Mouse (Mus musculus): ENCODE measurements at regions not wholly inside any gene's neighbourhood (a gene's known extent, or its start where the extent isn't known, plus 50 kb on each side); places are given as distances from the start of the nearest gene placed in this dataset.

GRCm38 (mm10) chr19:32881443-32881842, 124.1 kb downstream of the Pten start:
- H3K4me3 ChIP-seq (ENCODE audit: insufficient read depth in 1 of 2, low read depth in 1 of 2, low read length in 2 of 2, poor library complexity in 1 of 2, severe bottlenecking in 1 of 2), result no peak overlapping the region
- in situ Hi-C loops (cut with MboI; ENCODE audit: low sequenced_read_pairs in 2 of 2, unreplicated experiment in 2 of 2), result no loop called here
- peaks cover 0 to 4% of the 10 kb centered on the region in 2 experiments; a peak in 1 of 4 replicates for H3K4me1 ChIP-seq (ENCODE audit: control insufficient read depth in 2 of 2, insufficient read depth in 2 of 2, low read length in 2 of 2, poor library complexity in 1 of 2)
- no peak overlapping the region for H3K27ac ChIP-seq (ENCODE audit: insufficient read depth, low read depth, low read length, poor library complexity, severe bottlenecking)
- DNase-seq (ENCODE audit: low read depth, low spot score), result no peak
- TF ChIP-seq ZC3H11A (IDR thresholded peaks at IDR 0.05; ENCODE audit: borderline replicate concordance, low read depth, low read length) (no peak), HCFC1 (IDR thresholded peaks at IDR 0.05; ENCODE audit: borderline replicate concordance, insufficient read depth, low read length) (no peak), ZNF384 (IDR thresholded peaks at IDR 0.05; ENCODE audit: low read depth, low read length) (no peak)
- no peaks in the 10 kb centered on the region for H3K9me3 ChIP-seq (ENCODE audit: control insufficient read depth, insufficient read depth, low read depth, low read length)
- no peaks in the 10 kb centered on the region for H3K36me3 ChIP-seq (ENCODE audit: control insufficient read depth, insufficient read depth, low read length, poor library complexity, severe bottlenecking)
- no peak overlapping the region for H3K9ac ChIP-seq (ENCODE audit: insufficient read depth, low read depth, low read length, poor library complexity, severe bottlenecking)

- no peaks in the 10 kb centered on the region for H3K9me3 ChIP-seq (ENCODE audit: control insufficient read depth, insufficient read depth, low read depth, low read length)
- no peaks in the 10 kb centered on the region for H3K36me3 ChIP-seq (ENCODE audit: control insufficient read depth, insufficient read depth, low read length, poor library complexity, severe bottlenecking)
- H3K9ac ChIP-seq (ENCODE audit: insufficient read depth, low read depth, low read length, poor library complexity, severe bottlenecking), result no peak overlapping the region
- no peak overlapping the region for H3K27ac ChIP-seq (ENCODE audit: insufficient read depth, low read depth, low read length, poor library complexity, severe bottlenecking)
- in situ Hi-C loops (cut with MboI; ENCODE audit: low sequenced_read_pairs in 2 of 2, unreplicated experiment in 2 of 2), result no loop called here
- DNase-seq (ENCODE audit: low read depth, low spot score), result no peak
- TF ChIP-seq ZNF384 (IDR thresholded peaks at IDR 0.05; ENCODE audit: low read depth, low read length) (no peak), MAFK (IDR thresholded peaks at IDR 0.05; ENCODE audit: insufficient read depth, low read depth, low read length) (no peak), ZC3H11A (IDR thresholded peaks at IDR 0.05; ENCODE audit: borderline replicate concordance, low read depth, low read length) (no peak), CHD2 (IDR thresholded peaks at IDR 0.05; ENCODE audit: low read depth, low read length) (no peak), HCFC1 (IDR thresholded peaks at IDR 0.05; ENCODE audit: borderline replicate concordance, insufficient read depth, low read length) (no peak)
- H3K4me1 ChIP-seq (ENCODE audit: control insufficient read depth in 2 of 2, insufficient read depth in 2 of 2, low read length in 2 of 2, poor library complexity in 1 of 2), result peaks cover 0 to 4% of the 10 kb centered on the region in 2 experiments; a peak in 1 of 4 replicates
- no peak overlapping the region for H3K4me3 ChIP-seq (ENCODE audit: insufficient read depth in 1 of 2, low read depth in 1 of 2, low read length in 2 of 2, poor library complexity in 1 of 2, severe bottlenecking in 1 of 2)
These were observed 127.0 kb downstream of the Pten start for GRCm38 (mm10) chr19:32884279-32884678.

GRCm38 (mm10) chr19:32885481-32886131, 128.3 kb downstream of the Pten start:
- Histone ChIP-seq H3K9ac (ENCODE audit: insufficient read depth, low read depth, low read length, poor library complexity, severe bottlenecking) (no peak overlapping the region), H3K4me1 (ENCODE audit: control insufficient read depth in 2 of 2, insufficient read depth in 2 of 2, low read length in 2 of 2, poor library complexity in 1 of 2) (peaks cover 0 to 4% of the 10 kb centered on the region in 2 experiments; a peak in 1 of 4 replicates), H3K4me3 (ENCODE audit: insufficient read depth in 1 of 2, low read depth in 1 of 2, low read length in 2 of 2, poor library complexity in 1 of 2, severe bottlenecking in 1 of 2) (no peak overlapping the region), H3K36me3 (ENCODE audit: control insufficient read depth, insufficient read depth, low read length, poor library complexity, severe bottlenecking) (no peaks in the 10 kb centered on the region), H3K27ac (ENCODE audit: insufficient read depth, low read depth, low read length, poor library complexity, severe bottlenecking) (no peak overlapping the region), H3K9me3 (ENCODE audit: control insufficient read depth, insufficient read depth, low read depth, low read length) (no peaks in the 10 kb centered on the region)
- no peak for DNase-seq (ENCODE audit: low read depth, low spot score)
- in situ Hi-C loops (cut with MboI; ENCODE audit: low sequenced_read_pairs in 2 of 2, unreplicated experiment in 2 of 2), result no loop called here
- TF ChIP-seq HCFC1 (IDR thresholded peaks at IDR 0.05; ENCODE audit: borderline replicate concordance, insufficient read depth, low read length) (no peak), CHD2 (IDR thresholded peaks at IDR 0.05; ENCODE audit: low read depth, low read length) (no peak), ZNF384 (IDR thresholded peaks at IDR 0.05; ENCODE audit: low read depth, low read length) (no peak), MAFK (IDR thresholded peaks at IDR 0.05; ENCODE audit: insufficient read depth, low read depth, low read length) (no peak), ZC3H11A (IDR thresholded peaks at IDR 0.05; ENCODE audit: borderline replicate concordance, low read depth, low read length) (no peak)

GRCm38 (mm10) chr19:32887190-32887589, 129.9 kb downstream of the Pten start:
- H3K27ac ChIP-seq (ENCODE audit: insufficient read depth, low read depth, low read length, poor library complexity, severe bottlenecking), result no peak overlapping the region
- DNase-seq (ENCODE audit: low read depth, low spot score), result no peak
- in situ Hi-C loops (cut with MboI; ENCODE audit: low sequenced_read_pairs in 2 of 2, unreplicated experiment in 2 of 2), result no loop called here
- H3K4me1 ChIP-seq (ENCODE audit: control insufficient read depth in 2 of 2, insufficient read depth in 2 of 2, low read length in 2 of 2, poor library complexity in 1 of 2), result peaks cover 0 to 4% of the 10 kb centered on the region in 2 experiments; a peak in 1 of 4 replicates
- H3K4me3 ChIP-seq (ENCODE audit: insufficient read depth in 1 of 2, low read depth in 1 of 2, low read length in 2 of 2, poor library complexity in 1 of 2, severe bottlenecking in 1 of 2), result no peak overlapping the region
- no peaks in the 10 kb centered on the region for H3K9me3 ChIP-seq (ENCODE audit: control insufficient read depth, insufficient read depth, low read depth, low read length)
- H3K36me3 ChIP-seq (ENCODE audit: control insufficient read depth, insufficient read depth, low read length, poor library complexity, severe bottlenecking), result no peaks in the 10 kb centered on the region
- no peak for TF ChIP-seq ZNF384 (IDR thresholded peaks at IDR 0.05; ENCODE audit: low read depth, low read length)
- TF ChIP-seq ZC3H11A (IDR thresholded peaks at IDR 0.05; ENCODE audit: borderline replicate concordance, low read depth, low read length), result no peak
- no peak for TF ChIP-seq HCFC1 (IDR thresholded peaks at IDR 0.05; ENCODE audit: borderline replicate concordance, insufficient read depth, low read length)
- TF ChIP-seq MAFK (IDR thresholded peaks at IDR 0.05; ENCODE audit: insufficient read depth, low read depth, low read length), result no peak
- no peak for TF ChIP-seq CHD2 (IDR thresholded peaks at IDR 0.05; ENCODE audit: low read depth, low read length)
- H3K9ac ChIP-seq (ENCODE audit: insufficient read depth, low read depth, low read length, poor library complexity, severe bottlenecking), result no peak overlapping the region

All from ES-E14 (cell line).